Mouse (Mus musculus) T-cell, adult 2 months (primary cell): ENCODE measurements around the gene Uhrf1bp1l.
A peak's percentile ranks its signal among the peaks of the same experiment; 100 is the strongest.
"Not testable (repeated sequence)": the region's sequence is repeated elsewhere in the genome, so short reads cannot be mapped to it uniquely, and the experiment has no call there.

Experiments
- DNase-seq: peaks from one replicate; pipeline ENCODE4 v3.0.0; 2022; ENCODE audit warnings: low spot score

Uhrf1bp1l gene

GRCm38 (mm10) chr10:89744871-89745665 is at the start of gene Uhrf1bp1l:
Gene Uhrf1bp1l, plus strand, starts transcription at chr10:89744991.
- peak; percentile 77 for DNase-seq

GRCm38 (mm10) chr10:89695194-89695911 is 49.4 kb upstream of the Uhrf1bp1l start:
- DNase-seq = no peak

DNA sequence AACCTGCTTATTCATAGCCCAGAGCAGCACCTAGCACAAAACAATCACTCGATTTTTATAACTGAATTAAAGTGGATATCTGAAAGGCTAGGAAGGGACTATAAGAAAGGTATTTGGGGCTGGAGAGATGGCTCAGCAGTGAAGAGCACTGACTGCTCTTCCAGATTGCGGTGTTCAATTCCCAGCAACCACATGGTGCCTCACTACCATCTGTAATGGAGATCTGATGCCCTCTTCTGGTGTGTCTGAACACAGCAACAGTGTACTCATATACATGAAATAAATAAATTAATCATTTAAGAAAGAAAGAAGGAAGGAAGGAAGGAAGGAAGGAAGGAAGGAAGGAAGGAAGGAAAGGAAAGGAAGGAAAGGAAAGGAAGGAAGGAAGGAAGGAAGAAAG is 48.5 kb upstream of the Uhrf1bp1l start:
- not testable (repeated sequence) for DNase-seq

GRCm38 (mm10) chr10:89697956-89698355 is 46.8 kb upstream of the Uhrf1bp1l start:
- no peak for DNase-seq

- DNase-seq = peak; percentile 29
These were observed 41.7 kb upstream of the Uhrf1bp1l start for GRCm38 (mm10) chr10:89703042-89703441.

DNA sequence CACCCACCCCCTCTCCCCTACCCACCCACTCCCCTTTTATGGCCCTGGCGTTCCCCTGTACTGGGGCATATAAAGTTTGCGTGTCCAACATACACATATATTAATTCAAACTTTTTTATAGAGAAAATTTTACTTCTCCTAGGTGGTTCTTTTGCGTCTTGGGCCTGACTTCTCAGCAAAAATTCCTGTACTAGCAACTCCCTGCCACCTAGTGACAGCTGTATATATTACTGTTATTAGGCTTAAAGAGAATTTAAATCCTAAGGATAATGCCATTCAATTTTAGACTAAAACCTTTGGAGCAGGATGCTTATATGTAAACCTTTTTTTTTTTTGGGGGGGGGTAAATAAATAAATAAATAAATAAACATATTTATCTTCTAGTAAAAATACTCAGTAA is 37.4 kb upstream of the Uhrf1bp1l start:
- no peak for DNase-seq

DNA sequence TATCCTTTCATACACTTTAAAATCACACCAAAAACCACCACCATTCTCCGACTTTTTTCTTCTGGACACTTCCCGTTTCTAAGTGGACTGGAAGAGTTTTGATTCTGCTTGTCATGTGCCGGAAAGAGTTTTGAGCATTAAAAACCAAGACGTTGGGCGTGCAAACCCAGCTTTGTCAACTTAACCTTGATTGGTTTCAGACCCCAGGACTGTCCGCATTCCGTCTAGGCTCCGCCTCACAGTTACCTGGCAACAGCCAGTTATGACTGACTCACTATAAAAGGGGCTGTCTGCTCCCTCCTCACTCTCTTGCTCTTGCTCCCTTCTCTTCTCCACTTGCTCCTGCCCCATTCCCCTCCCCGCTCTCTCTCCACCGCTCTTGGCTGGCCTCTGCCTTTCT is 36.1 kb upstream of the Uhrf1bp1l start:
- DNase-seq = no peak

DNA sequence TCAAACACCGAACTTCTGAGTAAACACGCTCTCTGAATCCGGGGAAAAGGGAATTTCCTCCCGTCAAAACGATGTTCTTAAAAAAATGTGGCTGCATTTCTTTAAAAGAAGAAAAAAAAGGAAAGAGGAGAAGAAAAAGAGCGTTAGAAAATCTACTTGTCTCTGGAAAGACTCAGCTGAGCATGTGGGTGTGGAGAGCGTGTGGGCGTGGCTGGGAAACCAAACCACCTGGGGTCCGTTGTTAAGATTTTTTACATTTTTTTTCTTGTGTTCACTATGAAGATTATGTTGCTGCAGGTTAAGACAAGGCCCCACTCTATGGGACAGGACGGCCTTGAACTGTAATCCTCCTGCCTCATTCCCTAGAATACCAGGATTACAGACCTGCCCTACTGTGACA is 29.9 kb upstream of the Uhrf1bp1l start:
- DNase-seq = no peak

DNA sequence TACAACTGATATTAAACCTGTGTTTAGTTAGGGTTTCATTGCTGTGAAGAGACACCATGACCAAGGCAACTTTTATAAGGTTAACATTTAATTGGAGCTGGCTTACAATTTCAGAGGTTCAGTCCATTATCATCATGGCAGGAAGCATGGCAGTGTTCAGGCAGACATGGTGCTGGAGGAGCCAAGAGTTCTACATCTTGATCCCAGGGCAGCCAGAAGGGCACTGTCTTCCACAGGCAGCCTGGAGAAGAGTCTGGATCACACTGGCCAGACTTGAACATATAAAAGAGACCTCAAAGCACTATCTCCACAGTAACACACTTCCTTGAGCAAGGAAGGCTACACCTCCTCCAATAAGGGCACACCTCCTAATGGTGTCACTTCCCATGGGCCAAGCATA is 24.5 kb upstream of the Uhrf1bp1l start:
- no peak for DNase-seq

DNA sequence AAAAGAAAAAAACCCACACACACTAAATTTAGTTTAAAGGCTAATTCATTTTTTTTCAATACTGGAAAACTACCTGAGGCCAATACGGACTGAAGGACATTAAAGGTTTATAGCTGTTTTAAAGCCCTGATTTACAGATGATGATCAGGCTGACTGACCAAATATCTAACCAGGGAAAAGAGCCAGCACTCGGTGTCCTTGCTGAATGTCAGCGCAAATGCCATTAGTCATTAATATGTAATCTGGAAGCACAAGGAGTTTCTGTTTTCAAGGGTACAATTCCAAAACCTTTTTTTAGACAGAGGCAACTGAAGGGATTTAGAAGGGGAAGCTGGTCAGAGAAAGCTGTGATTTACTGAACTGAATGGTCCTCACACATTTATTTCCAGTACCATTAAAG is 24.0 kb upstream of the Uhrf1bp1l start:
- DNase-seq = no peak

DNA sequence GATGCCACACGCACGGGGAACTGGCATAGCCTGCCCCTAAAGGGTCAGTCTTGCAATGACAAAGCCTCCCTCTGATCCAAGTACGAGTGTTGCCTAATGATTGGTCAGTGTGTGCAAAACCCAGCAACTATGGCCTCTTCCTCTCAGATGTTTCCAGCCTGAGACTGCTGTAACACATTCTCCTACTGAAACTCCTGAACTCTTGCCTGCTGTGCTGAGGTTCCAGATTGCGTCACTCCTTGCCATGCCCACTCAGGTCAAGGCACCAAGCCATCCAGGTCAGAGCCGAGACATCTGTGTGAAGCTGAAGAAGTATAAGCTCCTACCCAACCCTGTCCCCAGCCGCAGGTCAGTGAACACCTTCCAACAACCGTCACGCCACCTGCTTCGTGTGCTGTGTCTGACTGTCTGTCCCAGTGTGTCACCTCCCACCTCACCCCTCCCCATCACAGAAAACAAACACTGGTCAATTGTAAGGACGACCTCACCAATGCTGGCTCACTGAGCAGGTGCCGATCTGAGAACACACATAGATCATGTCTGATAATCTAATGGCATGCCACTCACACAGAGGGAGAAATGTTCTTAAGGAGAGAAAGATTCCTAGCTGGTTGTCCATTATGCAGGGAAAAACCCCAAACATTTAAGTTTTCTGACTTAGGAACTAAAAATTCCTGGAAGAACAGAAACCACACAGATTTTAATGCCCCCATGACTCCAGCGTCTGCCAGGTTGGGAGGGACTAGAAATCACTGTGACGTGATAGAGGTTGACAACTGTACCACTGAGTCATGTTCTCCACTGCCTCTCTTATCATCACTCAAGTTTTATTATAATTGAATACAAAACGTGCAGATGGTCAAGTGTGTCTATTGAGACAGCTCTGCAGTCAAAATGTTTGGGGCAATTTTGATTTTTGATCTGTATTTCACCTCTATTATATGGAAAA is 22.3 kb upstream of the Uhrf1bp1l start:
- DNase-seq = no peak

GRCm38 (mm10) chr10:89730386-89730785 is 14.4 kb upstream of the Uhrf1bp1l start:
- DNase-seq = no peak

DNA sequence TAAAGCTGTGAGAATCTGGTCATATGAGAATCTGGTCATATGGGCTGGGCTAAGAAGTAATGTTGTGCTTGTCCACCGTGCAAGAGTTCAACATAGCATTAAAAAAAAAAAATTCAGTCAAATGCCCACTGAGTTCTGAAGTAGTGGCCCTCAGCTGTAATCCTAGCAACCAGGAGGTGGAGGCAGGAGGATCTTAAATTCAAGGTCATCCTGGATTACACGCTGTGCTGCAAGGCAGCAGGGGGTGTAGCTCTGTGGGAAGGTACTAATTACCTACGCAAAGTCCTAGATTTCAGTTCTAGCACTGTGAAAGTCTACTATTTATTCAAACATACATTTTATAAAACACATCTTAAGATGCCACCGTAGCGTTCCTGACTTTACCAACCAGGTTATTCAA is 13.4 kb upstream of the Uhrf1bp1l start:
- no peak for DNase-seq

DNA sequence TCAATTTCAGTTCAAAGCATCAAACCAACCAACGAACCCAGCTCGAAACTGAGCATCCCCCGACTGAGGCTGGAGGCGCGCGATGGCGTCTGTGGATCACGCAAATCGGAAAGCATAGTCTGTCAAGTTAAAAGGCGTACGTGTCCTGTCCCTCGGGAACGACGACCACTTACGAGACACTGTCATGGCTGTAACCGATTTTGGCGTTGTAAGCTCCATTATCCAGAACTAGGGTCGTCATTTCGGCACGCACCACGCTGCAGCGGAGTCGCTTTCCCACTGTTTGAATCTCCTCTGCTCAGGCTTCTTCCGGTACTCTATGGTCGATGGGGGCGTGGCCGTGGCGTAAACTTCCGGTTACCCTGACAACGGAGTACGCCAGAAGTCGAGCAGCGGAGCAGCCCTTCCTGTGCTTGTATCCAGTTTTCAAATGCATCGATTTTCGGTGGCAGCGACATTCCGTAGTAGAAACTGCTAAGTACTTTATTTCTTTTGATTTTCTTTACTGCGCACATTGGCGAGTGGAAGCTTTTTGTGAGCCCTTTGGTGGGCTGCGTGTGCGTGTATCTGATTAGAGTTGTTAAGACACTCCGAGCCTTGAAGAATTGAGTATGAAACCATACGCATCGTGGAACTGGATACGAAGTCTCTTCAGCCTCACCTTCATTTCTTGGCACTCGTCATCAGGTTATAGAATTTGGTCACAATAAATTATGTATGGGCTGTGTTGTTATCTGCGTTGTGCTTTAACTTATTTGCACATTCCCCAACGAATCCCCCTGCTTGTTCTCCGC is 12.6 kb upstream of the Uhrf1bp1l start, which contains the start of gene Actr6:
Actr6 (minus strand) TSS at position 295 of the 794 bp plus-strand sequence.
- peak; percentile 94 for DNase-seq

DNA sequence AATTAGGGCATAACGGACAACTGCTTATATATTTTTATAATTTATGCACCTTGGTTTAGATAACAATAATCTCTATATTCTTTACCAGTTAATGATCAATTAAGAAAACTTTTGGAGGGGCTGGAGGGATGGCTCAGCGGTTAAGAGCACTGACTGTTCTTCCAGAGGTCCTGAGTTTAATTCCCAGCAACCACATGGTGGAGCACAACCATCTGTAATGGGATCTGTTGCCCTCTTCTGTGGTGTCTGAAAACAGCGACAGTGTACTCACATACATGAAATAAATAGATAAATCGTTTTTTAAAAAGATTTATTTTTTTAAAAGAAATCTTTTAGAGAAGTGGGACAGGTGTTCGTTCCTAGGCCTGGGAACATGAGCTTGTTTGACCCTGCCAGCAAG is 7.7 kb upstream of the Uhrf1bp1l start:
- DNase-seq = no peak

DNA sequence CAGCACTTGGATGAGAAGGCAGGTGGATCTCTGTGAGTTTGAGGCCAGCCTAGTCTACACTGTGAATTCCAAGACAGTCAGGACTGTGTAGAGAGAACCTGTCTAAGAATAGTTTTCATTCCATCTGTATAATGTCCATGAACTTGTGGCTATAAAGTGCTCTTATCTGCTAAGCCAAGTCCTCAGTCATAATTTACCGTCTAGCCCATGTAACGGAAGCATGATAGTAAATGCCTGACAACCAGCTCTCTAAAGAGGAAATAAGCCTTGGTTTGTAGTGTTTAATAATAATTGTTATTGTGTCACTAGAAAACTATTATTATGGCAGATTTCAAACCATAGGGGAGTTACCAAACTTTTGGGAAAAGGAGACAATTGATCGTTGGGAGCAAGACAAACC is 6.9 kb upstream of the Uhrf1bp1l start:
- no peak for DNase-seq

DNA sequence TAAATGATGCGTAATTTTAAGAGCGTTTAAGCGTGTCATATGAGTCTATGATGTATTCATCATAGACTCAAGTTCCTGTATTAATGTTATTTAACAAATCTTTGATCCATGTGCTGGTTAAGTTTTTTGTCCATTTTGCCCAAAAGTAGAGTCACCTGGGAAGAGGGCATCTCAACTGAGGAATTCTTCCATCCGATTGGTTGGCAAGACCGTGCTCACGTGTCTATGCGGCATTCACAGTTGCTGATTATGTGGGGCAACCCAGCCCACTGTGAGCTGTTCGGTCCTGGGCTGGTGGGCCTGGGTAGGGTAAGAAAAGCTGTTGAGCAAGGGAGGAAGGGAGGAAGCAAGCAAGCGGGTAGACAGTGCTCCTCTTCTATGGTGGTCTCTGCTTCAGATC is 6.4 kb upstream of the Uhrf1bp1l start:
- DNase-seq = no peak

- DNase-seq = no peak
These were observed 5.1 kb upstream of the Uhrf1bp1l start for GRCm38 (mm10) chr10:89739703-89740102.

DNA sequence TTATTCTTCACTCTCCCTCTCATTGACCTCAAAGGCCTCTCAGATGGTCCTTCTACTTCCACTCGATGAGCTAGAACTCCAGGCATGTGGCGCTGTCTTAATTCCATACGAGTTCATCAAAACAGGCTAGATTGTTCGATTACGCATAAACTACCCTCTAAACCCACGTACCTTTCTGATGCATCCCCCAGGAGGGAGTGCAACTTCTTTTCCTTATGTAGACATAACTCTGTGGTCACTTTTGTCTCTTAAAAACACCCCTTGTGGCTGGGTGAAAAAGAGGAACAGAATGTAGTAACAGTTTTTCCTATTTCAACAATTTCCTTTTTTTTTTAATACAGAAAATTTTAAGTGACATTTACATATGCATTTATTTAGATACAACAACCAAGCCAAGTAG is 3.8 kb upstream of the Uhrf1bp1l start:
- no peak for DNase-seq

GRCm38 (mm10) chr10:89743266-89743665 is 1.5 kb upstream of the Uhrf1bp1l start:
- no peak for DNase-seq

DNA sequence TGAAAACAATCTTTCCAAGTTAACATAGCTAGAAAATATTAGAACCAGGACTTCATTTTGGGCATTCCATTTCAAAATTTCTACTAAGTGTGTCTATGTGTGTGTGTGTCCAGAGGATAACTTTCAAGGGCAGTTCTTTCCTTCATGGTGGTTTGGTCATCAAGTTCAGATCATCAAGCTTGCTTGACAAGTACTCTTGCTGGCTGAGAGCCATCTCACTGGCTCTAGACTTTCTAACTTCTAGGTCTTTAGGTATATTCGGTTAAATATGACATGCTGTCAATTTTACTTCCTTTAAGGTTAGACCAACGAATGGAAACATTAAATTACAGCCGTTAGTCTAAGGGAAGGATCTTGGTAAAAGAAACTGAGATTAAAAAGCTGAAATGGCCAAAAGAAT is 450 bp upstream of the Uhrf1bp1l start:
- no peak for DNase-seq

DNA sequence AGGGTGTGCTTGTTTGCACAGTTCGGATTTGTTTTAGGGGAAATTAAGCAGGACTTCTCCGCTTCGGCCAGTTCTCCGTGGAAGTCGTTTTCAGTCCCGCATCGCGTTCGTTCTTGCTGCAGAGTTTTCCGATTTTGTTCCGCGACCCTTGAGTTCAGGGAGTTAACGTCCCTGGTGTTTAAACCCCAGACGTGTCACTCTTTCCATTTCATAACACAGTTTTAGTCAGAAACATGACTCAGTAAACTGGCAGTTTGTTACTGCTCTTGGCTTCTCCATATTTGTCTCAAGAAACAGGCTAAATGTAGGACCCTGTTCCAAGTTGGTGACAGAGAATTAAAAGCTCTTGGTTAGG is 852 bp downstream of the Uhrf1bp1l start:
- no peak for DNase-seq
